Mouse (Mus musculus) testis, adult 2 months (tissue): ENCODE data around the gene Akap1. TPM values are rescaled to one million over a fixed set of nuclear protein-coding genes. Genes with fewer than 3 reads are reported as not detected.

Experiments
- H3K27ac ChIP-seq: fragments of 200-500 bp; 2 replicates; pipeline ENCODE4 v1.5.1; 2012; ENCODE audit warnings: low read depth, low read length; ENCODE audit not compliant: control insufficient read depth, insufficient read depth
- H3K27me3 ChIP-seq: fragments of 200-500 bp; 2 replicates; pipeline ENCODE4 v1.6.1; 2012; ENCODE audit warnings: mild to moderate bottlenecking, low read length, moderate library complexity; ENCODE audit not compliant: control insufficient read depth, insufficient read depth
- H3K36me3 ChIP-seq: fragments of 200-500 bp; 2 replicates; pipeline ENCODE4 v1.6.1; 2012; ENCODE audit warnings: mild to moderate bottlenecking, low read length; ENCODE audit not compliant: control insufficient read depth, insufficient read depth
- H3K4me1 ChIP-seq: fragments of 200-500 bp; 2 replicates; pipeline ENCODE4 v1.6.1; 2012; ENCODE audit warnings: low read length; ENCODE audit not compliant: control insufficient read depth, insufficient read depth
- H3K4me3 ChIP-seq: fragments of 200-500 bp; 2 replicates; pipeline ENCODE4 v1.5.1; 2012; ENCODE audit warnings: low read depth, mild to moderate bottlenecking, low read length, moderate library complexity, mixed read lengths; ENCODE audit not compliant: control insufficient read depth
- CTCF ChIP-seq: fragments of 200-500 bp; IDR thresholded peaks from 2 replicates; pipeline ENCODE4 v1.5.1; 2012; ENCODE audit warnings: low read depth, mild to moderate bottlenecking, inconsistent platforms, low read length, moderate library complexity; ENCODE audit not compliant: control insufficient read depth, insufficient read depth, insufficient replicate concordance
- POLR2A ChIP-seq: fragments of 200-500 bp; IDR thresholded peaks from 2 replicates; pipeline ENCODE4 v1.6.1; 2012; ENCODE audit warnings: low read depth, mild to moderate bottlenecking, inconsistent platforms, low read length, moderate library complexity; ENCODE audit not compliant: control insufficient read depth
- polyA plus RNA-seq: library from polyadenylated mRNA; depleted of rRNA; stranded (reverse); fragments of >200 nt; gene quantifications from 2 replicates; pipeline ENCODE4 v1.2.3, GENCODE M21; 2012

The Akap1 gene
- polyA plus RNA-seq, 1 experiment = 558 TPM

DNA sequence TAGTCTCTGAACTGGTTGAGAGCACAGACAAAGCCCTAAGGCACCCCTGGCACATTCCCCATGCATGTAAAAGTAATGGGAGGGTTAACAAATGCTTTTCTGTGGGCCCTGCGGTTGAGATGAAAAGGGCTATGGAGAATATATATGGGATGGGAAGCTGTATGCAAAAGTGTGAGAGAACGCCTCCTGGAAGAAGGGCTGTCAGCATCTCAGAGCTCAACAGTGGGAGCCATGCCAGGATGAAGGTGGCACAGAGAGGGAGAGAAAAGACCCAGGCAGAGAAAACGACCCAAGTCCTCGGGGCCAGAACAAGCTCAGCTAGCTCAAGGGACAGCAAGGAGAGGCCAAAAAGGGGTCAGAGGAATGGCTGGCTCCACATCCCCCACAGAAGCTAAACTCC lies 8.6 kb downstream of the Akap1 start:
- no peak overlapping the region for H3K27ac ChIP-seq
- TF ChIP-seq POLR2A (no peak), CTCF (no peak)

DNA sequence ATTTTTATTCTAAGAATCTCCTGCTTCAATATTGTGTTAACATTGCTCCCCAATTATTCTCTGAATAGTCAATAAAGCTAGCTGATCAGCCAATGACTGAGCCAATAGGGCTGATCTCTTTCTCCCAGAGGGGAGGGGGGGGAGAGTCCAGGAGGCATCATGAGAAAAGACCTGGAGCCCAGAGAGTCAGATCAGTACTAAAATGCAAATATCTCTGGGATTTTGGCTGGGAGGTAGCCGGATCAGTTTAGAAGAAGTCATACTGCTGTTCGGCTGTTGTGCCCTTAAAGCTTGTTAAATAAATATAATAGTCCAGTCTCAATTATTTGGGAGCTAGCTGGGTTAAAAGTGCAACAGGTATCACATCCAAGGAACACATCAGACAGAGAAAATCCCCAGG lies 10.8 kb downstream of the Akap1 start:
- Histone ChIP-seq H3K4me1 (peaks cover 2% of the 10 kb centered on the region; the same call in 1 of the 2 replicates), H3K36me3 (no peaks in the 10 kb centered on the region), H3K4me3 (no peak overlapping the region), H3K27me3 (no peaks in the 10 kb centered on the region), H3K27ac (no peak overlapping the region)
- TF ChIP-seq POLR2A = no peak
- TF ChIP-seq CTCF = no peak

More for the DNA sequence above, 8.6 kb downstream of the Akap1 start:
- Histone ChIP-seq H3K4me1 (no peaks in the 10 kb centered on the region), H3K4me3 (no peak overlapping the region), H3K36me3 (no peaks in the 10 kb centered on the region), H3K27me3 (no peaks in the 10 kb centered on the region)

DNA sequence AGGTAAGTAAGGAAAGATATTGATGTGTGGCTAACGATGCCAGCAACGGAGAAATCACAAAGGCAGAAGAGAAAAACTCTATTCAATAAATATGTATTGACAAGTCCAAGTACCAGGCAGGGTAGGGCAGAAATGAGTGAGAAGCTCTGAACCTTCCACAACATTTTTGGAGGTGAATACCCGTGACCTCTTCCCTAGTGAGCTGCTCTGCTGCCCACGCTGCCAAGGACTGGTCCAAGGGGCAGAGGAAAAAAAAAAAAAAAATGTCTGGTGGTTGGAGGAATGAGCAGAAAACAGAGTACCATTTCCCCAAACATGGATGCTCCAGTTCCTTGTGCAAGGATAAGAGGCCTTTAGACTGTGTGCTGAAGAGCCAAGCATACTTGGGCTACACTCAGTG lies 11.6 kb downstream of the Akap1 start:
- Histone ChIP-seq H3K4me1 (peaks cover 2% of the 10 kb centered on the region), H3K27me3 (no peaks in the 10 kb centered on the region), H3K27ac (no peak overlapping the region), H3K4me3 (peak overlapping the region; percentile 92), H3K36me3 (no peaks in the 10 kb centered on the region)
- no peak for TF ChIP-seq CTCF
- no peak for TF ChIP-seq POLR2A

DNA sequence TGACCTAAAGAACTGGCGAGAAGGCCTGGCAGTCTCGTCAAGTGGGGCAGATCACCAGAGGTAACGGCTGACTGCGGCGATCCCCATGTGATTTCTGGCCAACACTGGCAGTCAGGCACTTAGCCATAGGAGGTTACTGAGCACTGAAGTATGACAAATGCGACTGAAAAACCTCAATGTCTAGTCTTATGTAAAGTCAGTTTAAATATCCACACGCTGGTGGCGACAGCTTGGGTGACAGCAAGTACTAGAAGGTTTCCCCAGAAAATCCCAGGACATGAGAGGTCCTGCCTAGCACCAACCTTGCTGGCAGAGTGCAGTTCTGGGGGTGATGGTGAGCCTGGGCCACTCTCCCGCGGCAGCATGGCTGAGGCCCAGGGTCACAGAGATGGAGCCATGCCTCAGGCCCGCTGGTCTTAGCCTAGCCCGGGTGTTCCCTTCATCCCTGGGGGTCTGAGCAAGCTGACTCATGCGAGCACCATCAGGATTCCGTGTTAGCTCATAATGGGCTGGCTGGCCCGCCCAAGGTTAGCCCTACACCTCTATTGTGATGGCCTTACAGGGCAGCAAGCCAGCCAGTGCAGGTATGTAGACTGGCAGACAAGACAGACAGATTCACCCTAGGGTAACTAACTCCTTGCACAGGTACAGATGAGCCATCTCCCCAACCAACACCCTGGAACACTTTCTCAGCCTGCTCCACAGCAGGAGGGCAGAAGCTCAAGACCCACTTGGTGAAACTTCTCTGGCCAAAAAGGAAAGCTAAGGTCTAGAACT lies 13.1 kb downstream of the Akap1 start:
- H3K27ac ChIP-seq = peak overlapping the region; percentile 76
- H3K27me3 ChIP-seq = no peaks in the 10 kb centered on the region
- no peaks in the 10 kb centered on the region for H3K36me3 ChIP-seq
- H3K4me1 ChIP-seq = peaks cover 4% of the 10 kb centered on the region
- H3K4me3 ChIP-seq = peak overlapping the region; percentile 92
- TF ChIP-seq POLR2A (peak; percentile 80; the same call in 1 of the 2 replicates), CTCF (no peak)

DNA sequence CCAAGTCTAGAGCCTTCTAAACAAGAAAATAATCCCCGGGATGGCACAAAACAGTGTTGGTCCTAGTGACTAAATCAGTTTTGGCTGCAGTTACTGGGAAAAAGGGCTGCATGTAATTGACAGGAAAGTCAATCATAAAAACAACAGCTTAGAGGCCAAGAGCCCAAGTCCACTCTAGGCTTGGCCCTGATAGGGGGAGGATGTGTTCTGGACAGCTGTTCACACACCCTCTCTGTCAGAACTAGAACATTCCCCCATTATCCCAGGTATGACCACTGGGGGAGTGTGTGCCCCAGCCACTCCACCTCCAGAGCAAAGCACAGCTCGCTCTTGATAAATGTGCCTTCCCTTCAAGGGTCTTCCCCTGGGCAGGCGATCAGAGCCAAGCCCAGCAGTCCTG lies 14.7 kb downstream of the Akap1 start:
- Histone ChIP-seq H3K36me3 (no peaks in the 10 kb centered on the region), H3K27me3 (no peaks in the 10 kb centered on the region), H3K4me3 (peak overlapping the region; percentile 85), H3K27ac (peak overlapping the region; percentile 10), H3K4me1 (peaks cover 4% of the 10 kb centered on the region)
- TF ChIP-seq CTCF (no peak), POLR2A (no peak)

DNA sequence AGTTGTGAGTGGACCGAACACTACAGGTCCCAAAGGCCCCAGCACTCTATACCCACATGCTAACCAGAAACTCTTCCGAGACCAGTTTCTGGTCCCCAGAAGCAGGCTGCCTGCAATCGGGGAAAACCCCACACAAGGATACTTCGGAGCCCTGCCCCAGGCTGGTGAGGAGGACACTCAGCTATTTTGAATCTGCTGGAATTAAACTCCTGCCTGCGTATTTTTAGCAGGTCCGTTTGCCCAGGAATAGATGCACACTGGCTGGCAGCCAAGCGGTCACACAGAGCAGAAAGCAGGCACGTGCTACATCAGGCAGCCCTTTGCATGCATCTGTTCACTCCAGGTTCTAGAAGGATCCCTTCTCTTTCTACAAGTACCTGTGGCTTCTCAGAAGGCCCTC lies 15.1 kb downstream of the Akap1 start:
- peaks cover 4% of the 10 kb centered on the region for H3K4me1 ChIP-seq
- no peak overlapping the region; the same call in 1 of the 2 replicates for H3K27ac ChIP-seq
- H3K4me3 ChIP-seq = peak overlapping the region; percentile 85
- TF ChIP-seq POLR2A = no peak
- no peak for TF ChIP-seq CTCF
- no peaks in the 10 kb centered on the region for H3K36me3 ChIP-seq
- no peaks in the 10 kb centered on the region for H3K27me3 ChIP-seq

DNA sequence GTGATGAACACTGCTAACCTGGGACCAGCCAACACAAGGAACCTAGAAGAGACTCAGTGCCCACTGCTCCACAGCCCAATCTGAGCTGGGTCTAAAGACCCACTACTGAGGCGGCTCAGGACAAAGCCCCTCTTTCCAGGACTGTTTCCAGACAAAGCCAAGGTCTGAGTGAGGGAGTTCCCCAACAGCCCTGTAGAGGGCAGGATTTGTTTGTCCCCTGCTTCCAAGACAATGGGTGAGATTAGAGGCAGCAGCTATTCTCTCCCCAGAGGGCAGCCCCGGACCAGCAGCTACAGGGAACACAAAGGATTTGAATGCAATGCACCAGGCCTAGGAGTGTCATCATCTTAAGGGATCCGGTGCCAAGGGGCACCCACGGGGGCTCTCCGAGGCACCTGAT lies 15.8 kb downstream of the Akap1 start:
- no peaks in the 10 kb centered on the region for H3K27me3 ChIP-seq
- no peak overlapping the region for H3K27ac ChIP-seq
- H3K4me3 ChIP-seq = peak overlapping the region; percentile 85
- peaks cover 4% of the 10 kb centered on the region for H3K4me1 ChIP-seq
- TF ChIP-seq CTCF = 0 out of 2 replicates have a peak, but pooled peaks have one; percentile 27
- no peak for TF ChIP-seq POLR2A
- H3K36me3 ChIP-seq = no peaks in the 10 kb centered on the region
